Mouse (Mus musculus): ENCODE data around the gene Trio. TPM values are rescaled to one million over a fixed set of nuclear protein-coding genes. Genes with fewer than 3 reads are reported as not detected.

Gene Trio
- polyA plus RNA-seq, 1 experiment from 2014 or later: 8.8 TPM

GRCm38 (mm10) chr15:27871708-27872107, 153.9 kb downstream of the Trio start:
- Histone ChIP-seq H3K9ac (ENCODE audit: low read length) (no peak overlapping the region), H3K9me3 (ENCODE audit: control insufficient read depth, low read length) (no peaks in the 10 kb centered on the region), H3K4me1 (replicated peaks; ENCODE audit: control insufficient read depth, insufficient read depth) (no peaks in the 10 kb centered on the region), H3K4me3 (ENCODE audit: low read depth, low read length) (no peak overlapping the region), H3K27ac (replicated peaks) (no peak overlapping the region), H3K36me3 (ENCODE audit: control insufficient read depth, insufficient read depth, low read length) (peaks cover 8% of the 10 kb centered on the region; the same call in 1 of the 2 replicates), H3K4me2 (replicated peaks; ENCODE audit: low read depth) (no peak overlapping the region), H3K27me3 (ENCODE audit: control insufficient read depth, insufficient read depth, low read length) (no peaks in the 10 kb centered on the region)
- ATAC-seq (ENCODE audit: low FRiP score, low TSS enrichment): no peak
- TF ChIP-seq EP300 (optimal IDR thresholded peaks at IDR 0.05) (no peak), CTCF (IDR thresholded peaks at IDR 0.05; ENCODE audit: low read depth) (no peak)
- DNase-seq (ENCODE audit: low spot score): no peak
- 86% methylated on average over 10 of the region's 10 CpGs for WGBS

- Histone ChIP-seq H3K36me3 (ENCODE audit: control insufficient read depth, insufficient read depth, low read length) (peaks cover 8% of the 10 kb centered on the region; the same call in 1 of the 2 replicates), H3K4me2 (replicated peaks; ENCODE audit: low read depth) (no peak overlapping the region), H3K9me3 (ENCODE audit: control insufficient read depth, low read length) (no peaks in the 10 kb centered on the region), H3K27ac (replicated peaks) (no peak overlapping the region), H3K27me3 (ENCODE audit: control insufficient read depth, insufficient read depth, low read length) (no peaks in the 10 kb centered on the region), H3K9ac (ENCODE audit: low read length) (no peak overlapping the region), H3K4me3 (ENCODE audit: low read depth, low read length) (no peak overlapping the region), H3K4me1 (replicated peaks; ENCODE audit: control insufficient read depth, insufficient read depth) (no peaks in the 10 kb centered on the region)
- WGBS: 78% methylated on average over 13 of the region's 13 CpGs
- ATAC-seq (ENCODE audit: low FRiP score, low TSS enrichment): no peak
- TF ChIP-seq CTCF (IDR thresholded peaks at IDR 0.05; ENCODE audit: low read depth): no peak
- TF ChIP-seq EP300 (optimal IDR thresholded peaks at IDR 0.05): no peak
- no peak for DNase-seq (ENCODE audit: low spot score)
Observed at GRCm38 (mm10) chr15:27871260-27871659, 154.4 kb downstream of the Trio start.

- Histone ChIP-seq H3K4me2 (replicated peaks; ENCODE audit: low read depth) (no peak overlapping the region), H3K9ac (ENCODE audit: low read length) (no peak overlapping the region), H3K9me3 (ENCODE audit: control insufficient read depth, low read length) (no peaks in the 10 kb centered on the region), H3K36me3 (ENCODE audit: control insufficient read depth, insufficient read depth, low read length) (peaks cover 12% of the 10 kb centered on the region), H3K27ac (replicated peaks) (no peak overlapping the region), H3K4me1 (replicated peaks; ENCODE audit: control insufficient read depth, insufficient read depth) (no peaks in the 10 kb centered on the region), H3K27me3 (ENCODE audit: control insufficient read depth, insufficient read depth, low read length) (no peaks in the 10 kb centered on the region), H3K4me3 (ENCODE audit: low read depth, low read length) (no peak overlapping the region)
- DNase-seq (ENCODE audit: low spot score) (no peak), ATAC-seq (ENCODE audit: low FRiP score, low TSS enrichment) (no peak)
- TF ChIP-seq CTCF (IDR thresholded peaks at IDR 0.05; ENCODE audit: low read depth): no peak
- TF ChIP-seq EP300 (optimal IDR thresholded peaks at IDR 0.05): no peak
- WGBS: 85% methylated on average over 4 of the region's 4 CpGs
Observed at GRCm38 (mm10) chr15:27869001-27869400, 156.6 kb downstream of the Trio start.

GRCm38 (mm10) chr15:27867831-27868230, 157.8 kb downstream of the Trio start:
- TF ChIP-seq EP300 (optimal IDR thresholded peaks at IDR 0.05) (no peak), CTCF (IDR thresholded peaks at IDR 0.05; ENCODE audit: low read depth) (no peak)
- Histone ChIP-seq H3K9me3 (ENCODE audit: control insufficient read depth, low read length) (no peaks in the 10 kb centered on the region), H3K9ac (ENCODE audit: low read length) (no peak overlapping the region), H3K27ac (replicated peaks) (no peak overlapping the region), H3K4me2 (replicated peaks; ENCODE audit: low read depth) (no peak overlapping the region), H3K27me3 (ENCODE audit: control insufficient read depth, insufficient read depth, low read length) (no peaks in the 10 kb centered on the region), H3K4me3 (ENCODE audit: low read depth, low read length) (no peak overlapping the region), H3K36me3 (ENCODE audit: control insufficient read depth, insufficient read depth, low read length) (peaks cover 12% of the 10 kb centered on the region), H3K4me1 (replicated peaks; ENCODE audit: control insufficient read depth, insufficient read depth) (no peaks in the 10 kb centered on the region)
- DNase-seq (ENCODE audit: low spot score) (no peak), ATAC-seq (ENCODE audit: low FRiP score, low TSS enrichment) (no peak)
- WGBS: 92% methylated on average over 7 of the region's 7 CpGs

- no peak overlapping the region for H3K4me3 ChIP-seq (ENCODE audit: low read depth, low read length)
- H3K36me3 ChIP-seq (ENCODE audit: control insufficient read depth, insufficient read depth, low read length): peaks cover 12% of the 10 kb centered on the region
- no peak overlapping the region for H3K9ac ChIP-seq (ENCODE audit: low read length)
- no peaks in the 10 kb centered on the region for H3K27me3 ChIP-seq (ENCODE audit: control insufficient read depth, insufficient read depth, low read length)
- no peaks in the 10 kb centered on the region for H3K4me1 ChIP-seq (replicated peaks; ENCODE audit: control insufficient read depth, insufficient read depth)
- DNase-seq (ENCODE audit: low spot score) (no peak), ATAC-seq (ENCODE audit: low FRiP score, low TSS enrichment) (no peak)
- H3K27ac ChIP-seq (replicated peaks): no peak overlapping the region
- 78% methylated on average over 4 of the region's 4 CpGs for WGBS
- TF ChIP-seq CTCF (IDR thresholded peaks at IDR 0.05; ENCODE audit: low read depth) (no peak), EP300 (optimal IDR thresholded peaks at IDR 0.05) (no peak)
- H3K4me2 ChIP-seq (replicated peaks; ENCODE audit: low read depth): no peak overlapping the region
- no peaks in the 10 kb centered on the region for H3K9me3 ChIP-seq (ENCODE audit: control insufficient read depth, low read length)
Observed at GRCm38 (mm10) chr15:27866471-27866870, 159.2 kb downstream of the Trio start.

- Histone ChIP-seq H3K4me1 (replicated peaks; ENCODE audit: control insufficient read depth, insufficient read depth) (no peaks in the 10 kb centered on the region), H3K27me3 (ENCODE audit: control insufficient read depth, insufficient read depth, low read length) (no peaks in the 10 kb centered on the region), H3K4me2 (replicated peaks; ENCODE audit: low read depth) (no peak overlapping the region), H3K9me3 (ENCODE audit: control insufficient read depth, low read length) (no peaks in the 10 kb centered on the region), H3K27ac (replicated peaks) (no peak overlapping the region), H3K36me3 (ENCODE audit: control insufficient read depth, insufficient read depth, low read length) (peaks cover 10% of the 10 kb centered on the region), H3K9ac (ENCODE audit: low read length) (no peak overlapping the region), H3K4me3 (ENCODE audit: low read depth, low read length) (no peak overlapping the region)
- DNase-seq (ENCODE audit: low spot score) (no peak), ATAC-seq (ENCODE audit: low FRiP score, low TSS enrichment) (no peak)
- 76% methylated on average over 6 of the region's 6 CpGs for WGBS
- TF ChIP-seq EP300 (optimal IDR thresholded peaks at IDR 0.05): no peak
- TF ChIP-seq CTCF (IDR thresholded peaks at IDR 0.05; ENCODE audit: low read depth): no peak
Observed at GRCm38 (mm10) chr15:27866053-27866452, 159.6 kb downstream of the Trio start.

Data from stomach, postnatal 0 days (tissue).